Mouse (Mus musculus) effector memory CD4-positive, alpha-beta T cell, adult 5 months (primary cell): ENCODE results near the gene Sucla2. TPM values are rescaled to one million over a fixed set of nuclear protein-coding genes. Genes with fewer than 3 reads are reported as not detected.

Experiments
- polyA plus RNA-seq: library from polyadenylated mRNA; unstranded; fragments of 100-300 nt; shearing (Covaris generic); gene quantifications from one replicate; pipeline ENCODE4 v1.2.1, GENCODE M21; 2017

Sucla2 gene
- 53.7 TPM for polyA plus RNA-seq

GRCm38 (mm10) chr14:73524766-73525448 lies at the start of gene Sucla2:
Sucla2 (plus strand) TSS chr14:73525319.

GRCm38 (mm10) chr14:73509765-73510423 lies 15.2 kb upstream of the Sucla2 start, which contains the start of gene Med4:
Med4 (plus strand) TSS chr14:73510025.

DNA sequence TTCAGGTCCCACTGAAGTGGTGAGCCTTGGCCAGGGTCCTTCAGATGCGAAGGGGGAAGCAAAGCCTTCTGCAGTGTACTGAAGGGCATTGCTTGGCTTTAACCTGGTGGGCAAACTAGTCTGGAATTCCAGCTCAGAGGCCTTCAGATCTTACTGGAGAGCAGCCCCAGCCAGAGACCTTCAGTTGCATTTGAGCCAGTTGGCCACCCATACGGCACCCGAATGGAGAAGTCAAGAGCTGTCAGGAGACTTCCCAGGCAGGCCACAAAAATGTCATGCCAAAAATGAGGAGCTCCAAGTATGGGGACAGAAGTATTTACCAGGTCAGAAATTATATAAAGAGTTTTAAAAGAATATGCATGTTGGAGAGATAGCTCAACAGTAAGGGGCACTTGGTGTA lies 22.9 kb downstream of the Sucla2 start, which contains the start of gene Nudt15:
Gene Nudt15 (minus strand): TSS at position 192 of the 400 bp plus-strand sequence.

Other genes with a start within 250 kb of the Sucla2 start
- 70.8 TPM for gene Rb1, start 199.5 kb upstream of the Sucla2 start, polyA plus RNA-seq
- 1,239 TPM for gene Itm2b, start 140.0 kb upstream of the Sucla2 start, polyA plus RNA-seq
- gene Med4, start 15.3 kb upstream of the Sucla2 start, polyA plus RNA-seq: 69.0 TPM
- gene Nudt15, start 22.9 kb downstream of the Sucla2 start, polyA plus RNA-seq: 7.2 TPM
- not detected for gene Gm21750, start 135.9 kb downstream of the Sucla2 start, polyA plus RNA-seq